Mouse (Mus musculus) limb, embryonic 11.5 days (tissue): ENCODE data around the gene Hat1. TPM values are rescaled to one million over a fixed set of nuclear protein-coding genes. Genes with fewer than 3 reads are reported as not detected.

Experiments used
- ATAC-seq: fragments of 200-750 bp; cut with Nextera tagmentation; 2 replicates; pipeline ENCODE4 v1.8.0; 2017; ENCODE audit warnings: low read depth; ENCODE audit not compliant: insufficient number of reproducible peaks, low FRiP score, low TSS enrichment
- DNase-seq: peaks from one replicate; pipeline ENCODE4 v3.0.0-alpha.2; 2015; ENCODE audit warnings: low spot score
- H3K27ac ChIP-seq: fragments of 300-500 bp; sonication (generic); replicated peaks from 2 replicates; pipeline ENCODE4 v1.5.1; 2014; ENCODE audit warnings: low read depth, mild to moderate bottlenecking, low read length
- H3K27me3 ChIP-seq: fragments of 300-500 bp; sonication (generic); 2 replicates; pipeline ENCODE4 v1.6.1; 2014; ENCODE audit warnings: mild to moderate bottlenecking, low read length, mixed read lengths; ENCODE audit not compliant: control insufficient read depth, insufficient read depth
- H3K36me3 ChIP-seq: fragments of 300-500 bp; sonication (generic); 2 replicates; pipeline ENCODE4 v1.6.1; 2014; ENCODE audit warnings: mild to moderate bottlenecking, low read length, moderate library complexity, mixed read lengths; ENCODE audit not compliant: control insufficient read depth, insufficient read depth
- H3K4me1 ChIP-seq: fragments of 300-500 bp; sonication (generic); 2 replicates; pipeline ENCODE4 v1.6.1; 2014; ENCODE audit warnings: low read length, mixed read lengths; ENCODE audit not compliant: control insufficient read depth, insufficient read depth
- H3K4me2 ChIP-seq: fragments of 300-500 bp; sonication (generic); 2 replicates; pipeline ENCODE4 v1.6.1; 2014; ENCODE audit warnings: low read depth, mild to moderate bottlenecking, moderate library complexity; ENCODE audit not compliant: severe bottlenecking
- H3K4me3 ChIP-seq: fragments of 300-500 bp; sonication (generic); 2 replicates; pipeline ENCODE4 v1.5.1; 2014; ENCODE audit warnings: low read depth, low read length
- H3K9ac ChIP-seq: fragments of 300-500 bp; sonication (generic); 2 replicates; pipeline ENCODE4 v1.6.1; 2014; ENCODE audit warnings: mild to moderate bottlenecking, low read length
- H3K9me3 ChIP-seq: fragments of 300-500 bp; sonication (generic); 2 replicates; pipeline ENCODE4 v1.6.1; 2016; ENCODE audit warnings: low read length; ENCODE audit not compliant: control insufficient read depth
- WGBS: fragments of 180-500 bp; shearing (Covaris S2); extraction: QIAGEN DNeasy Blood & Tissue Kit; methylation state at CpG from one replicate; pipeline ENCODE4 v1.1.7; 2014; 5-methylcytosine and 5-hydroxymethylcytosine counted together
- polyA plus RNA-seq: library from polyadenylated mRNA; unstranded; fragments of >200 nt; fragmentation: Nextera tagmentation; extraction: Ambion mirVana; gene quantifications from 2 replicates; pipeline ENCODE4 v1.2.1, GENCODE M21; 2014

Hat1 gene
- polyA plus RNA-seq, 1 experiment from 2014 or later, result 168 TPM

GRCm38 (mm10) chr2:71350904-71351726 lies 37.6 kb upstream of the Hat1 start:
- H3K36me3 ChIP-seq, result no peaks in the 10 kb centered on the region
- no peak overlapping the region for H3K27ac ChIP-seq
- no peaks in the 10 kb centered on the region for H3K4me1 ChIP-seq
- ATAC-seq, result no peak
- no peaks in the 10 kb centered on the region for H3K27me3 ChIP-seq
- no peak overlapping the region for H3K9ac ChIP-seq
- H3K9me3 ChIP-seq, result no peaks in the 10 kb centered on the region
- no peak overlapping the region for H3K4me3 ChIP-seq
- no peak for DNase-seq
- WGBS, result 87% methylated on average over 11 of the region's 11 CpGs
- no peak overlapping the region for H3K4me2 ChIP-seq

- Histone ChIP-seq H3K4me1 (no peaks in the 10 kb centered on the region), H3K27ac (no peak overlapping the region), H3K9ac (no peak overlapping the region), H3K9me3 (no peaks in the 10 kb centered on the region), H3K4me2 (no peak overlapping the region), H3K36me3 (no peaks in the 10 kb centered on the region), H3K4me3 (no peak overlapping the region), H3K27me3 (no peaks in the 10 kb centered on the region)
- no peak for ATAC-seq
- 66% methylated on average over 3 of the region's 3 CpGs for WGBS
- no peak for DNase-seq
Observed at GRCm38 (mm10) chr2:71351727-71351987, 37.1 kb upstream of the Hat1 start.

DNA sequence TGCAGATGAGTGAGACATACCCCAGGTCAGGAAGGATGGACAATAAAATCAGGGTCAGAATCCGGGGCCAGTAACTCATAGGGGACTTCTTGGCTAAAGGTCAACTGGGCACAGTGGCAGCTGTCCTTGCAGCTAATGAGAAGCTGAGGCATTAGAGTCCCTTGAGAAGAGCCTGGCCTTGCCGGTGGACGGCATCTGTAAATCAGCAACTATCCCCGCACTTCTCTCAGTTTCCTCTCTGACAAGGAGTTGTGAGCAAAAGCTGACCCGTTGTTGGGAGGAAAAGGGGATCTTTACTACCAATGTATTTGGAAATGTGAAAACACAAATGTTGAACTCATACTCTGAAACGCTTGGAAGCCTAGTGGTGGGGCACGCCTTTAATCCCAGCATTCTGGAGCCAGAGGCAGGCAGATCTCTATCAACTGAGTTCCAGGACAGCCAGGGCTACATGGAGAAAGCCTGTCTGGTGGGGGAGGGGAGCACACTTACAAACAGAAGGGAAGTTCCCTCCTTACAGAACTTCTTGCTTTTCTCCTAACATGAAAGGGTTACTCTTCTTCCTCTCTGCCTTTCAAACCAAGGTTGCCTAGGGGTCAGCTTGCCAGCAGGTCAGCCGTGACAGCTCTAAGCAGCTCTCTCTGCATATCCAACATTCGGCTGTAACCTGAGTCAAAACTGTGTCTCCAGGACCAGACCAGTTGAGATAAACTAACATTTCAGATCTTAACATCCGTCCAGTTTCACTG lies 35.3 kb upstream of the Hat1 start:
- H3K27ac ChIP-seq, result no peak overlapping the region
- DNase-seq (no peak), ATAC-seq (no peak)

GRCm38 (mm10) chr2:71354055-71354425 lies 34.7 kb upstream of the Hat1 start:
- Histone ChIP-seq H3K4me3 (no peak overlapping the region), H3K27ac (no peak overlapping the region), H3K4me2 (no peak overlapping the region), H3K36me3 (no peaks in the 10 kb centered on the region), H3K27me3 (no peaks in the 10 kb centered on the region), H3K4me1 (no peaks in the 10 kb centered on the region), H3K9me3 (no peaks in the 10 kb centered on the region), H3K9ac (no peak overlapping the region)
- ATAC-seq (no peak), DNase-seq (no peak)
- whole genome bisulfite sequencing, result 75% methylated on average over 5 of the region's 5 CpGs

More for the DNA sequence above, 35.3 kb upstream of the Hat1 start:
- Histone ChIP-seq H3K36me3 (no peaks in the 10 kb centered on the region), H3K4me3 (no peak overlapping the region), H3K9me3 (no peaks in the 10 kb centered on the region), H3K9ac (no peak overlapping the region), H3K4me2 (no peak overlapping the region), H3K4me1 (no peaks in the 10 kb centered on the region), H3K27me3 (no peaks in the 10 kb centered on the region)
- WGBS, result 50% methylated on average over 10 of the region's 10 CpGs

DNA sequence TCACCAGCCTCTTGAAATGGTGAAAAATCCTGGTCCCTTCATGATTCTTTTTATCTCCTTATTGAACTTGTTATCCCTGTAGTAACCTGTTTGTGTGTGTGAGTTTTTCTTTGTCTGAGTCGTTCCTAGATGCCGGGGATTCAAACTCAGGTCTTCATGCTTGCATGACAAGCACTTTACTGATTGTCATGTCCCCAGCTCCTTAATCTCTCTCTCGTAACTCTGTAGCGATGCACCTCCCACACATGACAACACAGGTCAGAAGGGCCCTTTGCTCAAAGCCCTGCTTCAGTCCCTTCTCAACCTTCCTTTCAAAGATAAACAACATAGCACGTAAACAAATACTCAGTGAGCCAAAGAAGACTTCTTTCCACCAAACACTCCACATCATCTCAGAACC lies 30.4 kb upstream of the Hat1 start:
- Histone ChIP-seq H3K4me3 (no peak overlapping the region), H3K9ac (no peak overlapping the region), H3K27me3 (no peaks in the 10 kb centered on the region), H3K27ac (no peak overlapping the region), H3K36me3 (no peaks in the 10 kb centered on the region), H3K4me2 (no peak overlapping the region), H3K4me1 (no peaks in the 10 kb centered on the region), H3K9me3 (no peaks in the 10 kb centered on the region)
- DNase-seq (no peak), ATAC-seq (no peak)
- WGBS, result 88% methylated on average over 5 of the region's 5 CpGs

- Histone ChIP-seq H3K9me3 (no peaks in the 10 kb centered on the region), H3K27me3 (no peaks in the 10 kb centered on the region), H3K4me3 (no peak overlapping the region), H3K36me3 (no peaks in the 10 kb centered on the region), H3K4me2 (no peak overlapping the region), H3K4me1 (no peaks in the 10 kb centered on the region), H3K9ac (no peak overlapping the region), H3K27ac (no peak overlapping the region)
- DNase-seq (no peak), ATAC-seq (no peak)
- 86% methylated on average over 1 of the region's 1 CpGs for WGBS
Observed at GRCm38 (mm10) chr2:71360192-71360591, 28.6 kb upstream of the Hat1 start.

DNA sequence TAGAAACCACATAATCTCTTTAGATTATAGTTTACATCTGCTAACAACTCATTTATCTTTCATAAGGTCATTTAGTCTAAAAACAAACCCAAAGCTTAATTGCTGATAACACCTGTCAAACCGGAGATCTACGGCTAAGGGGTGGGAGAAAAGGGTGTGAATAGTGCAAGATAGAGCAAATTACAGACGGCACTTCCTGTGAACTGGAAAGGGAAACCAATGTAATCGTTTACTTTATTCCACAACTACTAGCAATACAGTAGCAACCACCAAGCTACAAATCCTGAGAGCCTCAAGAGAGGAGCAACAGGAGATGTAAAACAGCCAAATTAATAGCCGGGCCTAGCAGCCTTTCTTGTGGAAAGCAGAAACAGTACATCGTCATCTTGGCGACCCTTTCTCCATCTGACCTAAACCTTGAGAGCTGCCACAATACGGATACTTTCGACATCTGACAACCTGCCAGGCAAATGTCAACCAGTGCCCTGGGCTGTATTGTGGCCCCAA lies 22.1 kb upstream of the Hat1 start:
- DNase-seq (no peak), ATAC-seq (no peak)
- no peaks in the 10 kb centered on the region for H3K9me3 ChIP-seq
- peak overlapping the region; percentile 68 for H3K9ac ChIP-seq
- 23% methylated on average over 9 of the region's 9 CpGs for WGBS
- 0 out of 2 replicates have a peak, but pooled peaks cover 2% of the 10 kb centered on the region for H3K4me1 ChIP-seq
- H3K36me3 ChIP-seq, result no peaks in the 10 kb centered on the region
- H3K4me2 ChIP-seq, result peak overlapping the region; percentile 75
- no peak overlapping the region; the same call in 1 of the 2 replicates for H3K27ac ChIP-seq
- H3K27me3 ChIP-seq, result no peaks in the 10 kb centered on the region
- H3K4me3 ChIP-seq, result peak overlapping the region; percentile 68

GRCm38 (mm10) chr2:71367125-71367880 lies 21.5 kb upstream of the Hat1 start, which contains the start of gene Slc25a12:
Slc25a12 (minus strand) TSS chr2:71367749.
- Histone ChIP-seq H3K4me2 (peak within 1 kb of the TSS; percentile 75), H3K36me3 (no peaks in the 10 kb centered on the region), H3K4me1 (0 out of 2 replicates have a peak, but pooled peaks cover 2% of the 10 kb centered on the region), H3K4me3 (peak within 1 kb of the TSS; percentile 68), H3K9me3 (no peaks in the 10 kb centered on the region), H3K27me3 (no peaks in the 10 kb centered on the region), H3K27ac (peak within 1 kb of the TSS; percentile 56; the same call in 1 of the 2 replicates), H3K9ac (peak within 1 kb of the TSS; percentile 68)
- peak; percentile 87 for ATAC-seq
- WGBS, result under 1% methylated on average over 57 of the region's 57 CpGs
- DNase-seq, result peak; percentile 85
